In genomic region chr2:92006491-92006890, GRCm38 (mm10) we compare ENCODE assay signal across 9 mouse cellular contexts. TPM values are rescaled to one million over a fixed set of nuclear protein-coding genes. Genes with fewer than 3 reads are reported as not detected.
DNase-seq lines count a peak whose midpoint lies in the region; ATAC-seq and TF ChIP-seq lines count a peak whose summit lies in the region.
"Had no signal": no experiment of that assay in that cellular context is flagged by ENCODE, and none has a peak within 500 bp of the region (broad histone marks: within the 10 kb centered on the region; RNA-seq: fewer than 3 reads in every experiment).

No protein-coding gene starts in this region.

- H3K4me1 ChIP-seq in megakaryocyte, embryonic 14.5 days: peaks cover 27% of the 10 kb centered on the region
- peaks cover 7 to 22% of the 10 kb centered on the region in 2 experiments for H3K4me1 ChIP-seq in liver, embryonic 14.5 days (replicated peaks; ENCODE audit: control insufficient read depth in 2 of 2, insufficient read depth in 2 of 2, low read length in 1 of 2)

- peaks cover 46% of the 10 kb centered on the region for H3K27me3 ChIP-seq in megakaryocyte, embryonic 14.5 days (replicated peaks)
- no peaks in the 10 kb centered on the region; the same call in 1 of the 2 replicates for H3K27me3 ChIP-seq in liver, embryonic 14.5 days (ENCODE audit: control insufficient read depth, insufficient read depth, low read length)

- 36% methylated on average over 6 of the region's 6 CpGs for WGBS in liver, embryonic 14.5 days (ENCODE audit: insufficient replicate concordance)

- no peak overlapping the region for H3K27ac ChIP-seq in liver, embryonic 14.5 days

- TF ChIP-seq EP300 in liver, embryonic 14.5 days (IDR thresholded peaks at IDR 0.05; ENCODE audit: low read depth): no peak

- H3K9me3 ChIP-seq in megakaryocyte, embryonic 14.5 days: no peaks in the 10 kb centered on the region
- no peaks in the 10 kb centered on the region for H3K9me3 ChIP-seq in liver, embryonic 14.5 days (ENCODE audit: control insufficient read depth, low read length)

- peak; percentile 14 to 29 for DNase-seq in cerebellum, postnatal 10 days
- no peak for DNase-seq in cerebellum, adult 11 months
- no peak for DNase-seq in liver, embryonic 14.5 days (ENCODE audit: low read depth in 3 of 3, low spot score in 3 of 3)
- no peak for DNase-seq in right cerebral cortex, postnatal 10 days (ENCODE audit: low spot score in 2 of 2)
- DNase-seq in left cerebral cortex, adult 8-10 months (ENCODE audit: low spot score in 2 of 2): no peak
- DNase-seq: B cell, adult 2 months had no signal

- H3K9ac ChIP-seq in liver, embryonic 14.5 days (replicated peaks): no peak overlapping the region

- H3K36me3 ChIP-seq in megakaryocyte, embryonic 14.5 days (replicated peaks; ENCODE audit: low read length): no peaks in the 10 kb centered on the region
- H3K36me3 ChIP-seq in liver, embryonic 14.5 days (replicated peaks; ENCODE audit: control insufficient read depth, insufficient read depth, low read depth): no peaks in the 10 kb centered on the region

- H3K4me2 ChIP-seq in liver, embryonic 14.5 days (ENCODE audit: low read depth): peak overlapping the region; percentile 82

- no peak for TF ChIP-seq CTCF in liver, embryonic 14.5 days (IDR thresholded peaks at IDR 0.05; ENCODE audit: low read depth)

- H3K4me3 ChIP-seq in megakaryocyte, embryonic 14.5 days (replicated peaks): peak overlapping the region; percentile 93
- no peak overlapping the region; a peak in 1 of 4 replicates for H3K4me3 ChIP-seq in liver, embryonic 14.5 days (ENCODE audit: insufficient read depth in 1 of 2, low read depth in 2 of 2, low read length in 2 of 2)

- no peak for ATAC-seq in megakaryocyte, adult 5-6 weeks (ENCODE audit: poor library complexity, severe bottlenecking)
- no peak for ATAC-seq in liver, embryonic 14.5 days (ENCODE audit: insufficient read depth)
- ATAC-seq in megakaryocyte-erythroid progenitor cell, adult 5-6 weeks (replicated peaks; ENCODE audit: low FRiP score, low TSS enrichment, poor library complexity, severe bottlenecking): no peak

RNA-seq across cellular contexts. Expression of gene Creb3l1, which starts 17.8 kb away (rescaled TPM):
- 22.3 and 27.7 TPM in 2 replicates for polyA plus RNA-seq in megakaryocyte, embryonic 14.5 days (2012; ENCODE audit: insufficient read depth, low replicate concordance)
- 2.7 and 4.8 TPM in 2 replicates for total RNA-seq in megakaryocyte, adult 5-6 weeks (2015)
- 0.51 and 1.2 TPM in 2 replicates for total RNA-seq in megakaryocyte, adult 5-6 weeks (2017)
- 0.61 and 0.66 TPM in 2 replicates for polyA plus RNA-seq in liver, embryonic 14.5 days (2012; rRNA removed)
- polyA plus RNA-seq in liver, embryonic 14.5 days (2014; fragmentation: Nextera tagmentation; extraction: Ambion mirVana): 0.84 and 1.3 TPM in 2 replicates
- total RNA-seq in megakaryocyte-erythroid progenitor cell, adult 5-6 weeks (2014; fragmentation: Nextera tagmentation): 0.33 TPM in 1 of 2 replicates, not detected in the other
- total RNA-seq in megakaryocyte-erythroid progenitor cell, adult 5-6 weeks (2017): 0.38 TPM in 1 of 2 replicates, not detected in the other
- 1 to 10 TPM; 1.3 to 2.2 (median 1.8) TPM for total RNA-seq in left cerebral cortex, adult 8-10 months (2022)

RNA-seq across cellular contexts. Expression of gene Dgkz, which starts 30.8 kb away (rescaled TPM):
- polyA plus RNA-seq in megakaryocyte, embryonic 14.5 days (2012; ENCODE audit: insufficient read depth, low replicate concordance): 303 and 682 TPM in 2 replicates
- 94.1 and 114 TPM in 2 replicates for total RNA-seq in megakaryocyte, adult 5-6 weeks (2015)
- total RNA-seq in megakaryocyte, adult 5-6 weeks (2017): 66.4 and 80.4 TPM in 2 replicates
- 55.9 and 60.7 TPM in 2 replicates for polyA plus RNA-seq in liver, embryonic 14.5 days (2012; rRNA removed)
- polyA plus RNA-seq in liver, embryonic 14.5 days (2014; fragmentation: Nextera tagmentation; extraction: Ambion mirVana): 19.6 and 26.7 TPM in 2 replicates
- total RNA-seq in megakaryocyte-erythroid progenitor cell, adult 5-6 weeks (2014; fragmentation: Nextera tagmentation): 172 and 204 TPM in 2 replicates
- 44.4 and 60.2 TPM in 2 replicates for total RNA-seq in megakaryocyte-erythroid progenitor cell, adult 5-6 weeks (2017)
- total RNA-seq in left cerebral cortex, adult 8-10 months (2022): 100 to 1,000 TPM; 414 to 471 (median 424) TPM

Comparison
In these comparisons a context has a peak if more than half of its experiments do, and no peak if none do; other contexts are left out.
1. DNase-seq: peak in cerebellum, postnatal 10 days (2 of 2); none in cerebellum, adult 11 months (single experiment), liver, embryonic 14.5 days (0 of 3), right cerebral cortex, postnatal 10 days (0 of 2) and left cerebral cortex, adult 8-10 months (0 of 2).